Mouse (Mus musculus) myocyte (in vitro differentiated cells): Measurements from ENCODE around the gene Mael.

Source experiments
- CEBPB ChIP-seq: IDR thresholded peaks from 2 replicates; pipeline ENCODE4 v1.6.1; 2011; ENCODE audit warnings: mild to moderate bottlenecking, moderate library complexity; ENCODE audit not compliant: poor library complexity, insufficient read depth, severe bottlenecking
- E2F4 ChIP-seq: IDR thresholded peaks from one replicate; pipeline ENCODE4 v1.6.1; 2011; ENCODE audit warnings: mild to moderate bottlenecking, control low read depth, moderate library complexity; ENCODE audit not compliant: insufficient read depth
- MAX ChIP-seq: IDR thresholded peaks from one replicate; pipeline ENCODE4 v1.6.1; 2011; ENCODE audit warnings: low read depth, mild to moderate bottlenecking, control low read depth
- MYOD1 ChIP-seq, 3 experiments: IDR thresholded peaks; one replicate each; pipeline ENCODE4 v1.6.1; 2011; ENCODE audit warnings: control low read depth in 2 of 3, low read depth in 2 of 3, mild to moderate bottlenecking in 2 of 3, moderate library complexity in 1 of 3; ENCODE audit not compliant: insufficient read length in 2 of 3, control insufficient read depth in 1 of 3
- MYOG ChIP-seq, 3 experiments: IDR thresholded peaks; one replicate each; pipeline ENCODE4 v1.6.1; 2011; ENCODE audit warnings: control low read depth in 2 of 3, low read depth in 2 of 3, mild to moderate bottlenecking in 2 of 3; ENCODE audit not compliant: insufficient read length in 2 of 3, control insufficient read depth in 1 of 3, insufficient read depth in 1 of 3
- POLR2A ChIP-seq: IDR thresholded peaks from one replicate; pipeline ENCODE4 v1.6.1; 2011; ENCODE audit warnings: low read depth, mild to moderate bottlenecking, control low read depth, moderate library complexity; ENCODE audit not compliant: insufficient read length
- TCF12 ChIP-seq: IDR thresholded peaks from one replicate; pipeline ENCODE4 v1.6.1; 2011; ENCODE audit warnings: mild to moderate bottlenecking, control low read depth; ENCODE audit not compliant: poor library complexity, insufficient read depth, severe bottlenecking
- USF1 ChIP-seq: IDR thresholded peaks from one replicate; pipeline ENCODE4 v1.6.1; 2011; ENCODE audit warnings: low read depth, mild to moderate bottlenecking, control low read depth, moderate library complexity

GRCm38 (mm10) chr1:166283451-166283850 is 44.9 kb upstream of the Mael start:
- TF ChIP-seq USF1, result no peak
- no peak for TF ChIP-seq POLR2A
- no peak for TF ChIP-seq MYOG (IDR thresholded peaks at IDR 0.05; ENCODE audit: control insufficient read depth in 1 of 3, insufficient read depth in 1 of 3, insufficient read length in 2 of 3, low read depth in 2 of 3)
- no peak for TF ChIP-seq TCF12
- no peak for TF ChIP-seq MYOD1 (IDR thresholded peaks at IDR 0.05; ENCODE audit: control insufficient read depth in 1 of 3, insufficient read length in 2 of 3, low read depth in 2 of 3)
- no peak for TF ChIP-seq E2F4
- no peak for TF ChIP-seq MAX
- no peak for TF ChIP-seq CEBPB
